Mouse (Mus musculus) ovary, postnatal 36 days (tissue): ENCODE measurements around the gene Izumo1.

ENCODE experiments used
- DNase-seq: peaks from one replicate; pipeline ENCODE4 v3.0.0; 2022; ENCODE audit warnings: low spot score, mixed read lengths

The Izumo1 gene

GRCm38 (mm10) chr7:45621443-45621842 lies at the start of gene Izumo1:
Gene Izumo1, plus strand, starts transcription at chr7:45621811.
- no peak for DNase-seq

DNA sequence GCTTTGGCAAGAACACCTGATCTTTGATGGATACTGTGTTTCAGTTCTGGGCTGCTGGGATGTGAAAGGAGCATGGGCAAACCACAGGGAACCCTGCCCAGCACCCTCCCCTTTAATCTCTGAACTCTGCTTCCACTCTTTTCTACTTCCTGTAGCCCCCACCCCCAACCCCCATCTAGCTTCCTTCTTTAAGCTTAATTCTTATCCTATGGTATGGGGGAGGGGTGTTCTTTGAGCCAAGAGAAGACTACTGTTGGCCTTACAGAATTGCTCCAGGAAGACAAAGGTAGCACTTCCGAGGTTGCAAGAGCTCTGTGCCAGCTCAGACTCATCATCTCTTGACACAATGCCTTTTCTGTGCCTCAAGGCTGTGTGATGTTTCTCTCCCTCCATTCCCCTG lies 49.6 kb upstream of the Izumo1 start:
- DNase-seq, result no peak

DNA sequence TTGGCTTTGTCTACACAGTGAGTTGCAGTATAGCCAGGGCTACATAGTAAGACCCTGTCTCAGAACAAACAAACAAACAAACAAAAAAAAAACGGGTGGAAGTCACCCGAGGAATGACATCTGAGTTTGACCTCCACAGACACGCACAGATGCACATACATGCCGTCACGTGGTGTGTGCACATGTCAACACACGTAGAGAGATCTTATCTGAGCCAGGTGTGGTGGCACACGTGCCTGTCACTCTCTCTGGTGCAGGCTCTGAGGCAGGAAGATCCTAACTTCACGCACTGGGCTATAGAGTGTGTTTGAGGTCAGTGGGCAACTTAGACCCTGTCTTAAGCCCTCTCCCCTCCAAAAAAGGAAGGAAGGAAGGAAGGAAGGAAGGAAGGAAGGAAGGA lies 47.7 kb upstream of the Izumo1 start:
- no peak for DNase-seq

DNA sequence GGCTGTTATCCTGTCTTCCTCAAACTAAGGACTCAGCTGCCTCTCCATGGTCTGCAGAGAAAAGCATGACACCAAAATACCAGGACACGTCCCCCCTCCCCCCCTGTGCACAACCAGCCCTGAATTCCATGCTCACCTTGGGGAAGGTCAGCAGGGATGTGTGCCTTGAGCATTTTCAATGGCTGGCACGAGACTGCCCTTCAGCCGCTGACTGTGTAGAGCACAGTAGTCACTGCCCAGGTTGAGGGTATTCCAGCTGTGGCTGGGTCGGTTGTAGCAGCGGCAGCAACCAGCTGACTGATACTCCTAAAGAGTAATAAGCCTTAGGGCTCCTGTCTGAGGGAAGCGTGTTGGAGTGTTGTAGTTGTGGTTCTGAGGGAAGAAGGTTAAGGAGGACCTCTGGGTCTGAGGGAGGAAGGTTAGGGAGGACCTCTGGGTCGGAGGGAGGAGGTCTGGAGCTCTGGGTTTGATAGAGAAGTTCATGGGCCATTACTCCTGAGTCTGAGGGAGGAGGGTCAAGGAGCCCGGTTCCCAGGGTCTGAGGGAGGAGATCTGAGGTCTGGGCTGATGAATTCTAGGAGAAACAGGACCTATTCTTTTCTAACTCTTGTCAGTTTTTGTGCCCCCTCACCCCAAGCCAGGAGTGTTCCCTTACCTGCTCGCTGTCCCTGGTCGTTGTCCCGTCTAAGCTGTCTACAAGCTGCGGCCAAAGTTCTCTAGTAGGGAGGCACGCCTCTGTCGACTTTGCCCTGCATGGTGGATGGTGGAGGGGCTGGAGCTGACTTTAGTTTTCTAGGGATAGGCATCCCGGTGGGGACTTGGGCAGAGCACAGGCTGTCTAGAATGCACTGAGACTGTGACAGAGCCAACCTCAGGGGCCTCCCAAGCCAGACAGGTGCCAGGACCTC lies 46.9 kb upstream of the Izumo1 start:
- no peak for DNase-seq

DNA sequence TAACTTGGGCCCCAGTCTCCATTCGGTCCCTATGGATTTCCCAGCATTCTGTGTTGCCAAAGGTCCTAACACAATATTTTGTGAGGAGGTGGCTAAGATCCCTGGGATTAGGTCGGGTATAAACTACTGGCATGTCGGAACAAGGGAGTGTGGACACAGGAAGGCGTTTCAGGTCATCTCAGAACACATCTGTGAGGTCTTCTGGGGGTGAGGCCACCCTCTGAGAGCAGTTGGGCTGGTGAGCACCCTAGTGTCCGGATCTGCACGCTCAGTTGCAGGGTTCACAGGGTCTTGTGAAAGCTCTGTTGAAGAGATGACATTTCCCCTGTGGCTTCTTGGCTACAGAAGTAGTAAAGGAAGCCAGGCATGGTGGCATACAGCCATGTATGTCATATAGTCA lies 35.7 kb upstream of the Izumo1 start:
- no peak for DNase-seq

DNA sequence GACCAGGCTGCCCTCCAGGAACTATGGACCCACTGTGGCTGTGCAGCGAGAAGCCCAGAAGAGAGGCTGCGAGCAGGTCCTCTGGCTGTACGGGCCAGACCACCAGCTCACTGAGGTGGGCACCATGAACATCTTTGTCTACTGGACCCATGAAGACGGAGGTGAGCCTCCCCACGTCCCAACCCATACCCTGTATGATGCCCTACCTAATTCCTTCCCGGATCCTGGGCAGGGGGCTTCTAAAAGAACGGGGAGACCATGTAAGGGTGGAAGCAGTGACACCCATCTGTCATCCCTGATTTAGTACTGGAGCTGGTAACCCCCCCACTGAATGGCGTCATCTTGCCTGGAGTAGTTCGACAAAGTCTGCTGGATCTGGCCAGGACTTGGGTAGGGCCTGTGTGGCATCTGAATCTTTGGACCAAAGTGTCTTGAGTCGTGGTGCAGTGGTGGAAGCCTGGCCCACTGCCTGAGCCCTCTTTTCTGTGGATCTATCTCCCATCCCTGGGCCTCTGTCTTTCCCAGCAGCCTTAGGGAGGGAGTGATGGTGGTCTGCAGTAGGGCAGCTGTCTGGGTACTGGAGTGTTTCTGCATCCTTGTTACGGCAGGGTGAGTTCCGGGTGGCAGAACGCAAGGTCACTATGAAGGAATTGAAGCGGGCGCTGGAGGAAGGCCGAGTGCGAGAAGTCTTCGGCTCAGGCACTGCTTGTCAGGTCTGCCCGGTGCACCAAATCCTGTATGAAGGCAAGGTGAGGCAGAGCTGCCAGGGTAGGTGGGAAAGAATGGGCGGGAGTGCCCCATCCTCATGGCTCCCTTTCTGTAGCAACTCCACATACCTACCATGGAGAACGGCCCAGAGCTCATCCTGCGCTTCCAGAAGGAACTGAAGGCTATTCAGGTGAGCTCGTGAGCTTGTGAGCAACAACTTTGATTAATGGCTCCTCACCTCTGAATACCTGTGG lies 33.7 kb upstream of the Izumo1 start:
- no peak for DNase-seq

DNA sequence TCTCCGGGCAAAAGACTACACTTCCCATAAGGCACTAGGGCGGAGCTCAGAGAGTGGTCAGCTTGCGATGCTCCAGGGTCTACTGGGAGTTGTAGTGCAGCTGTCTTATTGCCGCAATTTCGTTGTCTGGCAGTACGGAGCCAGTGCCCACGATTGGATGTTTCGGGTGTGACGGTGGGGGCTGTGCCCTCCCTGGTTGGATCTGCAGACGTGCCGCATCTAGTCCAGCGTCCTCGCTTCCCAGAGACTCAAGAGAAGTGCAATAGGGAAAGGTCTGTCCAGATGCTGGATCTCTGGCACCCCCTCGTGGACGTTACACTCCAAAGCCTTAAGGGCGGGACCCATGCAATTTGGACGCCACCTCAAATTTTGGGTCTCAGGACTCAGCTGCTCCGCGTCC lies 32.4 kb upstream of the Izumo1 start:
- DNase-seq, result peak; percentile 88

DNA sequence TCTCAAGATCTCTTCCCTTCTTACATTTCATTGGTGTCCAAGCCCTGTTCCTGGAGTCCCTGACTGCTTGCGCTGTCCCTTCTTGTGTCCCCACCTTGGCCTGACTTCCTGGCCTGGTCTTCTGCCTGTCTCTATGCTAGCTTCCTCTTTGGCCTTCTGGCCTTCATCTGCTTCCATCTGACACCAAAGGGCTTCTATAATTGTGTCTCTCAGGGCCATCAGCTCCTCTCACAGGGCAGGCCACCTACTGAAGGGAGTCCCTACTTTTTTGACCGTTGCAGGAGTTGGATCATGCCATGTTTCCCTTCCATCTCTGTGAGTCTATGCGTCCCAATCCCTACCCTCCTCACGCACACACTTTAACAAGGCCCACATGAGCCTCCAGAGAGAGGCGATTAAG lies 31.7 kb upstream of the Izumo1 start:
- no peak for DNase-seq

GRCm38 (mm10) chr7:45590874-45591273 lies 30.7 kb upstream of the Izumo1 start:
- DNase-seq, result no peak

- no peak for DNase-seq
Observed at GRCm38 (mm10) chr7:45591880-45592279, 29.7 kb upstream of the Izumo1 start.

DNA sequence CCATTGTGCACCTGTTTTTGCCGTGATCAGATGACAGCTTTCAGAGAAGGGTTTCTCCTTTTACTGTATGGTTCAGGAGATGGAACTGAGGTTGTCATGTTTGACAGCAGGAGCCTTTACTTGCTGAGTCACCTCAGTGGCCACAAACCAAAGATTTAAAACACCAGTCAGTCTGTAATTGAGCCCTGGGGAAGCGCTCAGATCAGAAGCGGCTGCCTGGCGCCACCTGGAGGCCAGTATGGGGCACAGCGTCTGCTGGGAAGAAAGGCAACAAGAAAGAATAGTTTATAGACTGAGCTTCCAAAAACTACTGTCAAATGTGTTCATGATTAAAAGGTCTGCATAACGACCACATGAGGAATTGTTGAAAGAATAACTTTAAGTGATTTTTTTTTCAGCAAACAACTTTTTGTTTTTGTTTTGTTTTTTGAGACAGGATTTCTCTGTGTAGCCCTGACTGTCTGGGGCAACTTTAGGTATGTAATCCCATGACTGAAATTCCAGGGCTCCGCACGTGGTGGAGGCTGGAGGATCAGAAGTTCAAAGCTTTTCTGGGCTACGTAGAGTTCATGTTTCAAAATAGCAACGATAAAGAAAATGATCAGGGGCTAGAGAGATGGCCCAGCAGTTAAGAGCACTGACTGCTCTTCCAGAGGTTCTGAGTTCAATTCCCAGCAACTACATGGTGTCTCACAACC lies 28.3 kb upstream of the Izumo1 start:
- peak; percentile 69 for DNase-seq

- DNase-seq, result no peak
Observed at GRCm38 (mm10) chr7:45595176-45595575, 26.4 kb upstream of the Izumo1 start.

GRCm38 (mm10) chr7:45596107-45596506 lies 25.5 kb upstream of the Izumo1 start:
- DNase-seq, result no peak

DNA sequence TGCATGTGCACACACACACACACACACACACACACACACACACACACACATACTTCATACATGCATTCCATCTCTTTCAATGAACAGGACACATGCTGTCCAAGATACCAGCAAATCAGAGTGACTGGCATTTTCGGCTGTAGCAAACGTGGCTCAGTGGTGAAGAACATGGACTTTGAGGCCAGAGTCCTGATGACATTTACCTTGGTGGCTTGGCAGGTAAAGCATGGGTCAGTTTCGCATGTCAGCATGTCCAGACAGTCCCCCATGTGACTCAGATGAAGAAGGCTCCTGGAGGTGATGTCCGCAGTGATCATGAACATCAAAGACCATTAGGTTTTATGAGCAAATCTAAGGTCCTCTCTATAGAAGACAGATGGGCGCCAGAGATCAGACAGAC lies 24.6 kb upstream of the Izumo1 start:
- no peak for DNase-seq

DNA sequence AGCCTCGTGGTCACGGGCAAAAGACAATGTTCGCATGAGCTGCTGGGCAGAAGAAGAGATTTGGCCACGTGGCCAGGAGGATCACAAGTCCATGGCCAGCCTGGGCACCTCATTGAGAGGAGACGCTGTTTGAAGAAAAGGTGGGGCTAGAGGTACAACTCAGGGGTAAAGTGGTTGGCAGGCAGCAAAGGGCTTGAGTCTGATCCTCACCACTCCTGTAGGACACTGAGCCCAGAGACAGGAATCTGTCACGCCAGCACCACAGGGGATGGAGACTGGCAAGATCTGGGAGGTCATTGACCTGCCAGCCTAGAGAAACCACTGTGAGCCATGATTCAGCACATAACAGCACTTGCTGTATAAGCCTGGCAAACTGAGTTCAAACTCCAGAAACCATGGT lies 24.1 kb upstream of the Izumo1 start:
- DNase-seq, result no peak

DNA sequence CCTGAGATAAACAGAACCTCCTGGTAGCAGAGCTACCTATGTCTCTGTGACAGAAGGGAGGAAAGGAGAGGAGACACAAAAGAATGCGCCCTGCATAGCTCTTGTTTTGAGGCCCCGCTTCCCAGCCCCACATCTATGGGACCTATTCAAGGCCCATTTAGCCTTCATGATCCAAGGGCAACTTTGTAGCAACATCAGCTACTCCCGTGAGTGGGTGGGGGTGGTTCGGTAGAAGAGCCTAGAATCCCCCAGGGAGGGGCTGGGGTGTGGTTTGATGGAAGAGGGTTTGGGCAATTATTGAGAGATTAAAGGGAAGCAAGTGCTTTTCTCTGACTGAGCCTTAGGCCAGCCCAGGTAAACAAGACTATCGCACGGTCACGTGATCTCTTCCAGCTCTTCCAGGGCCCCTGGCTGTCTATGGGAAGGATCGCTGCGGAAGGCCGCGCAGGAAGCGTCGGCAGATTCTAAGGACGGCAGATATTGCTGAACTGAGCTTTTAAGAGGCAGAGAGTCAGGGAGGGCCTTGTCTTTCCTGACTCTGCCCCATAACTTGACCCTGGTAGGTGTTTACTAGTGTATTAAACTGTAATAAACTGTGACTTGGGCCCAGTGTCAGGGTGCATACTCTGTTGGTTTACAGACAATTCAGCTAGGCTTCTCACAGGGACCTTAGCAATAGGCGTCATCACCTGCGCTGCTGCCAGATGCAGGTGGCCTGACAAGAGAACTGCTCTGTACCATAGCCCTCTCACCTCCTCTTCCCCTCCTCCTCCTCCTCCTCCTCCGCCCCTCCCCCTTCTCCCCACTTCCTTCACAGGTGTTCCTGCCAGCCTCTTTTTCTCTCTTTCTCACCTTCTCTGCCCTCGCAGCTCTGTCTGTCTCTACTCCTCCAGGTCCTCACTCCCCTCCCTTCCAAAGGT lies 22.4 kb upstream of the Izumo1 start:
- DNase-seq, result no peak

DNA sequence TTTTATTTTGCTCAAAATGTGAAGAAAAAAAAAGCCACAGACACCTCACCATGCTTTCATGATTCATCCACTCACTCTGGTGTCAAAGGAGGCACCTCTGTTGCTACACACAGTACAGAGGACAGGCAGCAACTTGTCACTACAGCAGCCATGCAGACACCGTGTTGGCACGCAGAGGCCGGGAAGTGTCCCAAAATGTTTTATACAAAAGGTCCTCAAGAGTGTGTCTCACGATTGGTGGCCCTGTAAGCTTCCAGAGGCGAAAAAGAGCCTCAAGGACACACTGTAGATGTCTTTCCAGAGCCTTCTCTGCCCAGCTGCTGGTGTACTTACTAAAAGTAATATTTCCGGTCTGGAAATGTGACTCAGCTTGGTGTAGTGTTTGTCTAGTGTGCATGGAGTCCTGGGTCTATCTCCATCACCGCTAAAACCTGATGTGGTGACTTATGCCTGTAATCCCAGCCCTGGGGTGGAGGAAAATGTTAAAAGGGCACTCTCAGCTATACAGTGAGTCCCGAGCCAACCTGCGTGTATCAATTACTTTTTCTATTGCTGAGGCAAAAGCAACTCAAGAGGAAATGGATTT lies 15.8 kb upstream of the Izumo1 start:
- DNase-seq, result no peak

DNA sequence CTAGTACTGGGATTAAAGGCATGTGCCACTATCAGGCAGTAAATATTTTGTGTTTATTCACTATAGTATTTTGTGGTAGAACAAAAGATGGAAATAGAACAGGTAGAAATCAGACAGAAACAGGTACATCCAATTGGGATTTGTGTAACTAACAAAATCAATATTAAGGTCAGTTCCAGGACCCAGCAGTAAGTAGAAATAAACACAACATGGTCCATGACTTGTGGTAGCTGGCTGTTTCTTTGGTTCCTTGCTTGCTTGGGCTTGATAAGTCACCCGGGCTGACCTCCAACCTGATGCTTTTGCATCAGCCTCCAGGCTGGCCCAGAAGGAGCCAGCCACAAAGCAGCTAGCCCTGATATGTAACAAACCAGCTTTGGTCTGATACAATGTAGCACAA lies 12.1 kb upstream of the Izumo1 start:
- no peak for DNase-seq

DNA sequence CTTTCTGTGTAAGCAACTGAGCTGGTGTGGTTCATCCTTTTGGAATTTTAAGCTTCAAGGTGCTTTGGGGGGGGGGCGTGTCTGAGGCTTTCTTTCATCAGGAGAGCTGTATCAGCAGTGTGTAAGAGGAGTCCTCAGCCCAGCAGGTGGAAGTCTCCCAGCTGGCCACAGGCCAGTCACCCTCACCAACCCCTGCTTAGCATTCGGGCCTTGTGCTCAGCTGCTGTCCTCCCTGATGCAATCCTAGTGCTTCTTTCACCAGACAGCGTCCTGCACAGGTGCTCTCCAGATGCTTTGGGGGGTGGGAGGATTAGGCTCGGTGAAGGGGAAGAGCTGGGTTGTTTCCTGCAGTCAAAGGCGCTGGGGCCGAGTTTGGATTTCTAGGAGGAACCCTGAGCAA lies 5.3 kb upstream of the Izumo1 start:
- DNase-seq, result no peak

- DNase-seq, result no peak
Observed at GRCm38 (mm10) chr7:45617042-45617695, 4.4 kb upstream of the Izumo1 start, which contains the start of gene Fut1. Gene Fut1, plus strand, starts transcription at chr7:45617289.
